Mouse (Mus musculus): ENCODE results near the gene Aph1a.

GRCm38 (mm10) chr3:95938835-95939234 lies 45.1 kb downstream of the Aph1a start:
- TF ChIP-seq POLR2A (IDR thresholded peaks at IDR 0.05; ENCODE audit: control insufficient read depth in 1 of 2, insufficient read depth in 1 of 2, low read depth in 1 of 2, low read length in 2 of 2, poor library complexity in 1 of 2) (no peak), E2F4 (IDR thresholded peaks at IDR 0.05; ENCODE audit: borderline replicate concordance, low read depth, low read length) (no peak), ZMIZ1 (IDR thresholded peaks at IDR 0.05; ENCODE audit: low read depth, low read length) (no peak), CHD1 (IDR thresholded peaks at IDR 0.05; ENCODE audit: low read depth, low read length) (no peak), EP300 (IDR thresholded peaks at IDR 0.05; ENCODE audit: low read depth in 1 of 2, low read length in 2 of 2) (no peak)
